Mouse (Mus musculus) heart, postnatal 36 days (tissue): ENCODE data around the gene Dnase1l3. TPM values are rescaled to one million over a fixed set of nuclear protein-coding genes. Genes with fewer than 3 reads are reported as not detected.

ENCODE experiments used
- DNase-seq, 2 experiments: peaks; one replicate each; pipeline ENCODE4 v3.0.0; 2021 to 2022
- intact Hi-C: fragments of 180-260 bp; cut with DNase I; formaldehyde crosslinking; loops from one replicate; pipeline ENCODE4 v1.15.1; 2025
- total RNA-seq, 2 experiments: library from RNA; stranded (reverse); gene quantifications; 2 replicates each; pipeline ENCODE4 v1.2.3; 2021

The Dnase1l3 gene
- total RNA-seq, 2 experiments from 2014 or later, result 0.06 to 0.08 TPM

DNA sequence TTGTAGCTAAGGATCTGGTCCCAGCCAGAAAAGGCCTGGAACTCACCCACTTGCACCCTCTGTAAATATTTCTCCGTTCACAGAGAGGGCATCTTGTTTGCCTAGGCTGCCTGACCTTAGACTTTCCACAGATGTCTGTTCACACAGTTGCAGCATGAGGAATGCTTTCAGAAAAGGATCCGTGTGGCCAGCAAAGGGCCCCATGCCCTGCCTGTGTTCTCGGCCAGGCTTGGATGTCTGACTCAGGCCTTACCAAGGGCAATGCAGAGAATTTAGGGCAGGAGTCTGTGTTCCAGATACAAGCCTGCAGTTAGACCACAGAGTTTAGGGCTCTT, 50.6 kb downstream of the Dnase1l3 start:
- DNase-seq, result no peak
- intact Hi-C loops, result loop anchor here (2.0 kb wide), 1 partner anchor 127 kb away; the partner anchor contains the start of gene Flnb

DNA sequence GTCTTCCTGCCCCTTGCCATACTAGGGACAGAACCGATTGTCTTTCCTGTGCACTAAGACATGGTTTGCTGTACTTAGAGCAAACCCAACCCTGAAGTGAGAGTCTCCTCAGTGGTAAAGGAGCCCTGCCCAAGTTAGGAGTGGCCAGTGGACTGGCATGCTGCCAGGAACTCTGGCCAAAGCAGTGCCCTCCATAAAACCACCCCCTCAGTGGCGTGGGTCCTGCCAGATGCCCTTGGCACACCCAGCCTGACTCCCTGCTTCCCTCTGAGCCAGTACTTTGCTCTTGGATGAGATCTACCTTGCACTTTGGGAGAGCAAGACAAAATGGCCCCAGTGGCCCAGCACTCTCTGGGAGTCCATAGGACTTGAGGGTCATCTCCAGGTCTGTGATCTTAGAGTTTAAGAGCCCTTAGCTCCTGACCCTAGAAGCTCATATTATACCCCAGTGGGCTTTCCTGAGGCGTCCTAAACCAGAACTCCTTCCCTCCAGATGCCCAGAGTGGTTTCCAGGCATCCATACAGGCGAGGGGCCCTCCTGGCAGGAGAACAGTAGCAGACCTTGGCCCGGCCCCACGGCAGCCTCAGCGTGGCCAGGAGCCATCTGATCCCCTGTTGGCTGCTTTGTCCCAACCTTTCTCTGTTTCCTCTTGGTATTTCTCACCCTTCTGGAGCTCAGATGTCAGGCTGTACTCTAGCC, 51.1 kb downstream of the Dnase1l3 start:
- intact Hi-C loops, result no loop called here
- DNase-seq, result peak in 1 of 2 experiments; percentile 31

DNA sequence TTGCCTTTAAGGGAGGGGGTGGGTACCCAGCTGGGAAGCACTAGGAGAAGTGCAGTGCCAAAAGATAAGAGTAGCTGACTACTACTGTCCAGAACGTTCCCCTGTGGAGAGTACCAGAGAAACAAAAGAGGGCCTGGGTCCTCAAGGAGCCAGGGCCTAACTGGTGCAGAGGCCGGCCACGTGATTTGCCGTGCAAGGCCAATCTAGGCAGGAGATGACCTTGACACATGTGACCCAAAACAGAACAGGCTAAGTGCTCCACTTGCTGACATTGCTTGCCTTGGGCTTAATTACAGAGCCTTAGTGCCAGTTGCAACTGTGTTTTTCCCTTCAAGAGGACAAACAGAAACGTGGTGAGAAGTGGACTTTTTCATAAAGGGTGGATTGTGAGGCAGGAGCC, 53.0 kb downstream of the Dnase1l3 start:
- no peak for DNase-seq
- intact Hi-C loops, result no loop called here

DNA sequence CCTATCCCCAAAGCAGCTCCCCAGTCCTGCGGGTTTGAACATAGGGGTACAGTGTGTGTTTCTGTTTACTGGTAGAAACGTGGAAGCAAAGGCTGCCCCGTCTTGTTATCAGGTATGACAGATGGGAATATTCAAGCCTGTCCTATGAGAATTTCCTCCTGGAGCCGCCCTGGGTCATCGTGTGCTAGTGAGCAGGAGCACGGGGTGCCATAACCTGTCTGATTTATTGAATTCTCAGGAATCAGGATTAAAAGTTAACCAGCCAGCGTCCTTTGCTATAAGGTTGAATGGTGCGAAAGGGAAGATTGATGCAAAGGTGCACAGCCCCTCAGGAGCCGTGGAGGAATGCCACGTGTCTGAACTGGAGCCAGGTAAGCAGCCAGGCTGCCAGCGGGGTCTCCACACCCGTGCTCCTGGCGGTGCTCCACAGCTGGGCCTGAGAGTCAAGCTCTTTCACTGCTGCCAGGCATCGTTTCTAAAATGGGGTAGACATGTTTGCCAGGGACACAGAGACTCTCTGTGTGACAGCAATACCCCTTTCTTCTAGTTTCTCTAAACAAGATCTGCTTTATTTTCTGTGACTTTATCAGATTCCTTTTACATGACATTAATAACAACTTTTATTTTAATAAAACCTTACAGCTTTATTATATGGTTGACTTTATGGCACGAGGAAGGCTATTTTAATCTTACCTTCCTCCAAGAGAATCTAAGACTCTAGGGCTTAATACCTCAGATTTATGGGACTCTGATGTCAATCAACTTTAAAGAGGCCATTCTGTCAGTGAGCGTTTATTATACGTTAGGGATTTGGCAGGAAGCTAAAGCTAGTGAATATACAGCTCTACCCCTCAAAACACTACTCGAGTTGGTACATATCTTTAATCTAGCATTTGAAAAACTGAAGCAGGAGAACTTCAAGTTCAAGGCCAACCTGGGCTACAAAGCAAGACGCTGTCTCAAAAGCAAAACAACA, 55.3 kb downstream of the Dnase1l3 start:
- no peak for DNase-seq
- intact Hi-C loops, result loop anchor here (5.0 kb wide), 1 partner anchor 52 kb away; no protein-coding TSS in a partner anchor

DNA sequence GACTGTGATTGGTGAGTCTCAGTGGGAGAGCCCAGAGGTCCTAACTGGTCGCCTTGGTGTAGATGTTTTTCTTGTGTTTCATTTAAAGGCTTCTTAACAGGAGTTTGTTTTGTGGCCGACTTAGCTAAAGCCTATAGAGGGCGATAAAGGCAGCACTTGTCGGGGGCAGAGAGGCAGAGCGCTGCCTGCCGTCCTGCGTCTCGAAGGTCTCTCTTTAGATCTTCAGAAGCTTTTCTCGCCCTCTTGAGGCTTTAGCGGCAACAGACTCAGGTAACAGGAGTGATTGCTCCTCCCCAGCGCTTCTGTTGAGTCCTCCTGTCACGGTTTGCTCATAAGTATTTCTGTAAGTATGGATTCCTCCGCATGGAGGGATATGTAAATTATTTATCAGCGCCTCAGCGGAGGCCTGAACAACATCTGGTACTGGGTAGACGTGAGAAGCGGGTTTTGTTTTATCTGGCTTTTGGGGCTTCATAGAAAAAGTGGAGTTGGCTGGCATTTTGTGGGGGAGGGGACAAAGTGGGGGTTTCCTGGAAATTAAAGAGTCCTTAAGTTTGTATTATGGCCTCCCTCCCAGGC, 57.2 kb downstream of the Dnase1l3 start:
- intact Hi-C loops, result loop anchor here (5.0 kb wide), 1 partner anchor 50 kb away; no protein-coding TSS in a partner anchor
- no peak for DNase-seq

DNA sequence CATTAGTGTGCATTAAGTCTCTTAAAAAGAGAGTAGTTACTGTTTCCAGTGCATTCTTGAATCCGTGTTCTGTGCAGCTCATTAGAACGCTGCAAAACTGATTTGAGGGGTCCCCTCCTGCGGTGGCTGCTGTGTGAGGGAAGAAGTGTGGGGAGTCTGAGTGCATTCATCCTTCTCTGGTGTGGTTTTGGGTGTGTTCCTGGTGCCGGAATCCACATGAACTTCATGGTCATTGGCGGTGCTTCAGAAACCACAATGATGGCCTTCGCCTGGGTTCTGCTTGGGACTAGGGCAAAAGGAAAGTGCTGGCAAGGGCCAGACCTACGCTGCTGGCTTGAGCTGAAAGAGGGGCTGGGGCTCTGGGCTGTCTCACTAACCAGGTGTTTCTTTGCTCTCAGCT, 60.2 kb downstream of the Dnase1l3 start:
- DNase-seq, result no peak
- intact Hi-C loops, result no loop called here

DNA sequence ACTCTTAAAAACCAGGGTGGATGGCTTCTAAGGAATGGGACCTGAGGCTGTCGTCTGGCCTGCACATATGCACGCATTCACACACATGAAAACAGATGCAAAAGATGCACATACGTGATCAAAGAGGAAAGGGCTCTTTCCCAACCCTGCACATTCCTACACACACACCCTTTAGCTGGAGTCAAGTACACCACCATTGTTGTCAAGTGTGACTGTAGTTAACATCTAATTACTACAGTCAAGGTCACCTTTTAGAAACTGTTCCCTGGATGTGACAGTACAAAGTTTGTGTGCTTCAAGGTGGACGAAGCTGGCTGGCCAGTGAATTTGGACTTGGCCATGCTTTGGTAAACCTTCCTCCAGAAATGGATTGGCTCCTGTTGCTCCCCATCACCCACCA, 62.2 kb downstream of the Dnase1l3 start:
- intact Hi-C loops, result no loop called here
- no peak for DNase-seq

DNA sequence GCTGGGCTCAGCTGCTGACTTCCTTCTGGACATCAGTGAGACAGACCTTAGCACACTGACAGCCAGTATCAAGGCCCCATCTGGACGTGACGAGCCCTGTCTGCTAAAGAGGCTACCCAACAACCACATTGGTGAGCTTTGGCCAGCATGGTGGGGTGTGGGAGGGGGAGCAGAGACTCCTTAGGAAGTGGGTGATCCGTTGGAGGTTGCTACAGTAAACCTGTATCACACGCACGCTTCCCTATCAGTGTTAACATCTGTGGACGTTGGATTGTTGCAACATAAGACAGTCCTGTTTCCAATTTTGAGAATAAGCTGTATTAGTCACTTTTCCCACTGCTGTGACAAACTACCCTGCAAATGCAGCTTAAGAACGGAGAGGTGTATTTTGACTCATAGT, 65.3 kb downstream of the Dnase1l3 start:
- DNase-seq, result no peak
- intact Hi-C loops, result no loop called here

DNA sequence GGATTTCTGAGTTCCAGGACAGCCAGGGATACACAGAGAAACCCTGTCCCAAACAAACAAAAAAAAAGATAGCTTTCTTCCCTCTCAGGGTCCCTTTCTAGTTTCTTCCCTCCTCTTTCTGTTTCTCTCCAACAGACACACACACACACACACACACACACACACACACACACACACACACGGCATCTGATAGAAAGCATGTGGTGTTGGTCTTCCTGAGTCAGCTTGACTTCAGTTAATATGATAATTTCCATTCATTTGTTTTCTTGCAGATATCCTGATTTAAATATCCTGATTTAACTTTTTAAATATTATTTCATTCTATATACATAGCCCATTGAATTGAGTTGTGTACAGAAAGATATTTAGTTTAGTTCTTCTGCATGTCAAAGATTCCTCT, 66.0 kb downstream of the Dnase1l3 start:
- intact Hi-C loops, result no loop called here
- DNase-seq, result no peak

DNA sequence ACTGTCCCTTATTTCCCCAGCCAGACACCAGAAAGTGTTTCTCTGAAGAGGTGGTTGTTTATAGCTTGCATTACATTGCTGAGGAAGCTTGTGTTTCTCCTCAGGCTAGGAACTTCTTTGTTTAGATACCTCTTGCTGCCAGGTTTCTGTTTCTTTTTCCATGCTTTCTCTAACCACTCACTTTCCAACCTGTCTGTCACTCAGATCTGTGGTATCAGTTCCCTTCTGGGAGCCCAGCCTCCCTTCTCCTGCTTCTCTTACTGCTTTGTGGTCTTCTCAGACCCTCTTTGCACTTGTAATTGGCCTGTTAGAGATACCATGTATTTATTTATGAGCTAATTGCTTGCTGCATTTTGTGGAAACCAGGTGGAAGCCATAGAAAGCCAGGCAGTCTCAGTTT, 70.7 kb downstream of the Dnase1l3 start:
- no peak for DNase-seq
- intact Hi-C loops, result no loop called here

DNA sequence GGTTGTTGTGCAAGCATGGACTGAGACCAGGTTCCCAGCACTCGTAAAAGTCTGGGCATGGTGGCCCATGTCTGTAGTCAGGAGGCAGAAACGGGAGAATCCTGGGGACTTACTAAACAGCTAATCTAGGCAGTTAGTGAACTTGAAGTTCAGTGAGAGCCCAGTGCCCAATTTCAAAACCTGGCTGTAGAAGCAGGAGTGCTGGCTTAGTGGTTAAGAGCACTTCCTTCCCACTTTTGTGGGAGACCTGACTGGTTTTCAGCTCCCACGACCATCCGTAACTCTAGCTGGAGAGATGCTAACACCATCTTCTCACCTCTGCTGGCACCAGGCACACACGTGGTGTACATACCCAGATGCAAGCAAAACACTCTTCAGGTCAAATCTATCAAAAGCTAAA, 72.9 kb downstream of the Dnase1l3 start:
- no peak for DNase-seq
- intact Hi-C loops, result no loop called here

DNA sequence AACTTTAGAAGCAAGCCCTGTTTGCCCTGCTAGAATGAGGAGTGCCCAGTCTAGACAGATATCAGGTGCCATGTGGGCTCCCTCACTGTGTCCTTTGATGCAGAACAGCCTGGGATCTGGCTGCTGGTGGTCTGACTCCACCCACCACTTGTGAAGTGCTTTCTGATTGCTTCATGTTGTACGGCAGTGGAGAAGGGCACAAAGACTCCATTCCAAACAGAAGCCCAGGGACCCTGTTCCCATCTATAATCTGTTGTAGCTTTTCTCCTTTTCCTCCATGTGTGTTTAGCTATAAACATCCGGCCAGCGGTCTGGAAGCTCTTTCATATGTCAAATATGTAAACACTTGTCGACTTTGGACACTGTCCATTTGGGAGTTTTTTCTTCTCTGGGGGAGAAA, 74.5 kb downstream of the Dnase1l3 start:
- DNase-seq, result no peak
- intact Hi-C loops, result no loop called here

DNA sequence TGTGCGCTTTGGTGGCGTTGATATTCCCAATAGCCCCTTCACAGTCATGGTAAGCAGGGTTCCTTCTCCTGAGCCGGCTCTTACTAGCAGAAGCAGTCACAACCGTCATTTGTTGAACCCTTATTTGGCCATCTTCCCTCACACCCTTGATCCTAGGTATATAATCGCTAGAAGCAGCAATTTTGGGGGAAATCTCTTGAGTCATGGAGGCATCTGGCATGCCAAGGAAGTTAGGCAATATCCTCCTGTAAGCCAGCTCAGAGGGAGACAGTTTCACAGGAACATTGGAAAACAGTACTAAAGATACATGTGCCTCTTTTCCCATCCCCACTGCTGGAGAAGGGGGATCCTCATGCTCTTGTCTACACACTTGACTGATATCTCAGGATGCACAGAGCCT, 75.1 kb downstream of the Dnase1l3 start:
- intact Hi-C loops, result no loop called here
- no peak for DNase-seq

DNA sequence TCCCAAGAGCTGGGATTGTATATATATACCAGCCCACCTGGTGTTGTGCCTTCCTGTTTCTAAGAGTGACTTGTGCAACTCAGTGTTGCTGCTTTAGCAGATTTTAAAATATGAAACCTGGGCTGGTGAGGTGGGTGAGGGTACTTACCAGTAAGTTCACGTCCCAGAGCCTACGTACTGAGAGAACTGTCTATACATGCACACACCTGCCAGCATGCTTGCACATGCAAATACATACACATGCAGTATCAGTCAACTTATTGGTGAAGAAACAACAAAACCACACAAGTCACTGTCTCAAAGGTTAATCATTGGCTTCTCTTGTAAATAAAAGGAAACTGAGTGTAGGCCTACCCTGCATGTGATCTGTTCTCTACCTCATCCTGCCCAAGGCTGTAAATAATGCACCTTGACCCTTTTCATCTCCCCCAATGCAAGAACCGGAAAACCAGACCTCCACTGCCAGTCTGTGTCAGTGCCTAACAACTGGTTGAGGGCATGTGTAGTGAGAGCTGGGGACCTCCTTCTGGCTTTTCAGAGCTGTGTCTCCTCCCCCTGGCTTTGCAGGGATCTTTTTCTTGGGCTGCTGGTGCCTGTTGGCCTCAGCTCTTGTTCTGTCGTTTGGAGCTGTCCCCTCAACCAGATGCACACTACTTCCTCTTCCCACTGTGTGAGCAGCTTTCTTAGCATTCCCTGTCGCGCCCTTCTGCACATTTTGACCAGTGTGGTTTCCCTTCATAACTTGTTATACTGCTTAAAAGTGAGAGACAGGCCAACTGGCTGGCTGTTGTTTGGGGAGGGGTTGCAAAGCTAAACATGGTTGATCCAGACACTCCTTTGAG, 76.0 kb downstream of the Dnase1l3 start:
- intact Hi-C loops, result no loop called here
- DNase-seq, result no peak

Other genes starting within 250 kb of the Dnase1l3 start
- not detected for gene Gm26661, start 203.0 kb downstream of the Dnase1l3 start, total RNA-seq
- 10 to 100 TPM; 23.0 to 24.1 TPM for gene Flnb, start 176.6 kb downstream of the Dnase1l3 start, total RNA-seq
- gene Gm45521, start 37.3 kb downstream of the Dnase1l3 start, total RNA-seq, result not detected
- 10 to 100 TPM; 10.4 to 10.7 TPM for gene Abhd6, start 8.3 kb upstream of the Dnase1l3 start, total RNA-seq
- 10 to 100 TPM; 27.1 to 30.3 TPM for gene Rpp14, start 85.8 kb upstream of the Dnase1l3 start, total RNA-seq
- 10 to 100 TPM; 25.2 to 27.3 TPM for gene Pxk, start 103.6 kb upstream of the Dnase1l3 start, total RNA-seq
- 100 to 1,000 TPM; 843 to 906 TPM for gene Pdhb, start 178.5 kb upstream of the Dnase1l3 start, total RNA-seq
- 1 to 10 TPM; 9.3 to 9.5 TPM for gene Kctd6, start 219.6 kb upstream of the Dnase1l3 start, total RNA-seq